Mouse (Mus musculus) MEL (cell line): ENCODE measurements around the gene Pou2af1. TPM values are rescaled to one million over a fixed set of nuclear protein-coding genes. Genes with fewer than 3 reads are reported as not detected.

Experiments used
- DNase-seq: peaks from one replicate; pipeline ENCODE4 v3.0.0; 2011; ENCODE audit warnings: low read depth, low spot score
- H3K27ac ChIP-seq: 2 replicates; pipeline ENCODE4 v1.5.1; 2012; ENCODE audit warnings: low read depth, mild to moderate bottlenecking, control low read depth, low read length, moderate library complexity; ENCODE audit not compliant: control insufficient read depth
- H3K27me3 ChIP-seq, 2 experiments: fragments of 150-350 bp in 1 of 2; sonication (generic) in 1 of 2; 2 replicates each; pipeline ENCODE4 v1.6.1; 2012; ENCODE audit warnings: low read length in 2 of 2, mild to moderate bottlenecking in 2 of 2, improper control_type of control experiment in 1 of 2, moderate library complexity in 1 of 2; ENCODE audit not compliant: insufficient read depth in 2 of 2, control insufficient read depth in 1 of 2
- H3K36me3 ChIP-seq, 2 experiments: 2 replicates each; pipeline ENCODE4 v1.6.1; 2012 to 2014; ENCODE audit warnings: low read length in 2 of 2, improper control_type of control experiment in 1 of 2, inconsistent platforms in 1 of 2, mild to moderate bottlenecking in 1 of 2; ENCODE audit not compliant: insufficient read depth in 2 of 2, control insufficient read depth in 1 of 2
- H3K4me1 ChIP-seq, 2 experiments: fragments of 150-350 bp in 1 of 2; sonication (generic) in 1 of 2; 2 replicates each; pipeline ENCODE4 v1.6.1; 2012; ENCODE audit warnings: low read length in 2 of 2, improper control_type of control experiment in 1 of 2, mild to moderate bottlenecking in 1 of 2; ENCODE audit not compliant: insufficient read depth in 2 of 2, control insufficient read depth in 1 of 2
- H3K4me3 ChIP-seq, 2 experiments: fragments of 150-350 bp in 1 of 2; sonication (generic) in 1 of 2; 2 replicates each; pipeline ENCODE4 v1.5.1; 2012; ENCODE audit warnings: low read depth in 2 of 2, low read length in 2 of 2, mild to moderate bottlenecking in 2 of 2, moderate library complexity in 2 of 2, control low read depth in 1 of 2, improper control_type of control experiment in 1 of 2; ENCODE audit not compliant: control insufficient read depth in 1 of 2, insufficient read depth in 1 of 2
- H3K79me2 ChIP-seq: 2 replicates; pipeline ENCODE4 v1.6.1; 2012; ENCODE audit warnings: mild to moderate bottlenecking, low read length, moderate library complexity; ENCODE audit not compliant: control insufficient read depth, poor library complexity, insufficient read depth
- H3K9ac ChIP-seq: 2 replicates; pipeline ENCODE4 v1.6.1; 2012; ENCODE audit warnings: low read depth, mild to moderate bottlenecking, control low read depth, low read length, moderate library complexity; ENCODE audit not compliant: control insufficient read depth, poor library complexity, severe bottlenecking
- H3K9me3 ChIP-seq: fragments of 150-350 bp; sonication (generic); replicated peaks from 2 replicates; pipeline ENCODE4 v1.6.1; 2012; ENCODE audit warnings: mild to moderate bottlenecking, low read length, improper control_type of control experiment, moderate library complexity; ENCODE audit not compliant: insufficient read depth
- BHLHE40 ChIP-seq: IDR thresholded peaks from 2 replicates; pipeline ENCODE4 v1.6.1; 2012; ENCODE audit warnings: low read depth, mild to moderate bottlenecking, inconsistent platforms, low read length, improper control_type of control experiment, borderline replicate concordance
- CHD2 ChIP-seq: IDR thresholded peaks from 2 replicates; pipeline ENCODE4 v1.6.1; 2011; ENCODE audit warnings: low read length, improper control_type of control experiment
- CTCF ChIP-seq, 3 experiments: IDR thresholded peaks in 2 of 3; conservative IDR thresholded peaks in 1 of 3; 2 replicates each; pipeline ENCODE4 v1.5.1; 2011 to 2012; ENCODE audit warnings: low read length in 3 of 3, low read depth in 2 of 3, mild to moderate bottlenecking in 2 of 3, improper control_type of control experiment in 1 of 3, inconsistent platforms in 1 of 3, mixed read lengths in 1 of 3, moderate library complexity in 1 of 3; ENCODE audit not compliant: control insufficient read depth in 1 of 3, insufficient read depth in 1 of 3, poor library complexity in 1 of 3, severe bottlenecking in 1 of 3
- ELF1 ChIP-seq: IDR thresholded peaks from 2 replicates; pipeline ENCODE4 v1.6.1; 2014; ENCODE audit warnings: low read depth, mild to moderate bottlenecking, inconsistent platforms, low read length, improper control_type of control experiment, moderate library complexity
- ETS1 ChIP-seq: IDR thresholded peaks from 2 replicates; pipeline ENCODE4 v1.6.1; 2012; ENCODE audit warnings: low read depth, mild to moderate bottlenecking, inconsistent platforms, low read length, improper control_type of control experiment, moderate library complexity
- GABPA ChIP-seq: IDR thresholded peaks from 2 replicates; pipeline ENCODE4 v1.6.1; 2012; ENCODE audit warnings: low read depth, mild to moderate bottlenecking, inconsistent platforms, low read length, improper control_type of control experiment, moderate library complexity
- HCFC1 ChIP-seq: IDR thresholded peaks from 2 replicates; pipeline ENCODE4 v1.6.1; 2012; ENCODE audit warnings: low read depth, mild to moderate bottlenecking, inconsistent platforms, low read length, improper control_type of control experiment, moderate library complexity
- JUND ChIP-seq: IDR thresholded peaks from 2 replicates; pipeline ENCODE4 v1.6.1; 2011; ENCODE audit warnings: low read depth, mild to moderate bottlenecking, improper control_type of control experiment, low read length
- MXI1 ChIP-seq: IDR thresholded peaks from 2 replicates; pipeline ENCODE4 v1.6.1; 2011; ENCODE audit warnings: mild to moderate bottlenecking, low read depth, low read length, improper control_type of control experiment
- MYB ChIP-seq: IDR thresholded peaks from 2 replicates; pipeline ENCODE4 v1.6.1; 2011; ENCODE audit warnings: mild to moderate bottlenecking, low read depth, low read length, improper control_type of control experiment
- MYC ChIP-seq: IDR thresholded peaks from 2 replicates; pipeline ENCODE4 v1.6.1; 2011; ENCODE audit warnings: low read depth, mild to moderate bottlenecking, low read length, improper control_type of control experiment, moderate library complexity
- POLR2A ChIP-seq, 2 experiments: IDR thresholded peaks; 2 replicates each; pipeline ENCODE4 v1.6.1; 2011 to 2012; ENCODE audit warnings: low read length in 2 of 2, mild to moderate bottlenecking in 2 of 2, control low read depth in 1 of 2, improper control_type of control experiment in 1 of 2, low read depth in 1 of 2, moderate library complexity in 1 of 2; ENCODE audit not compliant: control insufficient read depth in 1 of 2, insufficient read depth in 1 of 2, poor library complexity in 1 of 2
- POLR2AphosphoS5 ChIP-seq: IDR thresholded peaks from 2 replicates; pipeline ENCODE4 v1.6.1; 2012; ENCODE audit warnings: low read depth, borderline replicate concordance, mild to moderate bottlenecking, inconsistent platforms, low read length, moderate library complexity, mixed read lengths
- RAD21 ChIP-seq: IDR thresholded peaks from 2 replicates; pipeline ENCODE4 v1.6.1; 2011; ENCODE audit warnings: mild to moderate bottlenecking, low read depth, low read length, improper control_type of control experiment
- SIN3A ChIP-seq: IDR thresholded peaks from 2 replicates; pipeline ENCODE4 v1.6.1; 2012; ENCODE audit warnings: low read length, improper control_type of control experiment, inconsistent platforms
- SMC3 ChIP-seq: IDR thresholded peaks from 2 replicates; pipeline ENCODE4 v1.6.1; 2011; ENCODE audit warnings: low read depth, low read length, improper control_type of control experiment
- ZC3H11A ChIP-seq: IDR thresholded peaks from 2 replicates; pipeline ENCODE4 v1.6.1; 2012; ENCODE audit warnings: low read depth, mild to moderate bottlenecking, inconsistent platforms, low read length, improper control_type of control experiment
- ZKSCAN1 ChIP-seq: IDR thresholded peaks from 2 replicates; pipeline ENCODE4 v1.6.1; 2012; ENCODE audit warnings: low read depth, mild to moderate bottlenecking, inconsistent platforms, low read length, improper control_type of control experiment, moderate library complexity
- ZNF384 ChIP-seq: IDR thresholded peaks from 2 replicates; pipeline ENCODE4 v1.6.1; 2012; ENCODE audit warnings: low read depth, mild to moderate bottlenecking, inconsistent platforms, low read length, improper control_type of control experiment
- polyA plus RNA-seq, 2 experiments: library from polyadenylated mRNA; stranded (reverse) in 1 of 2; unstranded in 1 of 2; fragments of >175 nt in 1 of 2; fragments of >200 nt in 1 of 2; gene quantifications; 2 replicates each; pipeline versions ENCODE4 v1.2.1 to v1.2.4; 2012; ENCODE audit warnings: low replicate concordance in 2 of 2, low read depth in 1 of 2; ENCODE audit not compliant: insufficient read length in 2 of 2, insufficient read depth in 1 of 2, missing spikeins in 1 of 2
- total RNA-seq: library from RNA; depleted of rRNA; stranded (reverse); fragments of 300-350 nt; gene quantifications from 2 replicates; pipeline ENCODE4 v1.2.3, GENCODE M21; 2012

Pou2af1 gene
- total and polyA plus RNA-seq, 3 experiments = not detected

DNA sequence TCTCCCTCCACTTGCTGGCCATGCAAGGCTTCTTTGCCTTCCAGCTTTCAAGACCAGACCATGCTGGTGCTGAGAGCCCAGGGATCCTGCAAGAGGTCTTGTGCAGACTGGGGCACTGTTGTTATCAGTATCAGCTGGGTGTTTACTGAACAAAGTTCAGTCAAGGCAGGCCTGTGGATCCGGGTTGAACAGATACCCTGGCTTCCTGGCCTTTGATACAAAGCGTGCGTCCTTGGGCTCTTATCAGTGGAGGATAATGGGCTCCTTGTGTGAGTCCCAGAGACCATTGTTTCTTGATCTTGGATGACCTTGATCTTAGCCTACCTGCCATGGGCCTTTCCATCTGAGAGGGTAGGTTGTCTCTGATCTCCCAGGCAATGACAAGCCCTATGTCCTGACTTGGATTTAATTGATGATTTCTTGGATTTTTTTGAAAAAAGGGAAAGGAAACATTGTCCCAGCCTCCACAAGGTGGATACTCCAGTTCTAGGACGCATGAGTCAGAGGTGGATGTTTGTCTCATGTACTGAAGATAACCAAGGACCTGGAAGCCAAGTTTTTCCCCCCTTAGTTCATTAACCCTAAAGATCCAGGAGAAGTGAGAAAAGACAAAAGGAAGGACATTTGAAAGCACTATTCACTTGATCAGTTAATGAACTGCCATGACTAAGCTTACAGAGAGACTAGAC, 17.3 kb downstream of the Pou2af1 start:
- no peak overlapping the region for H3K4me3 ChIP-seq
- H3K36me3 ChIP-seq = peaks cover 0 to 5% of the 10 kb centered on the region in 2 experiments; a peak in 2 of 4 replicates
- DNase-seq = no peak
- H3K4me1 ChIP-seq = peaks cover 0 to 6% of the 10 kb centered on the region in 2 experiments; a peak in 2 of 4 replicates
- no peak overlapping the region for H3K9ac ChIP-seq
- H3K9me3 ChIP-seq = no peaks in the 10 kb centered on the region
- TF ChIP-seq POLR2AphosphoS5 = no peak
- no peak overlapping the region for H3K27ac ChIP-seq
- no peaks in the 10 kb centered on the region for H3K79me2 ChIP-seq
- H3K27me3 ChIP-seq = peaks cover 4 to 6% of the 10 kb centered on the region in 2 experiments; a peak in 3 of 4 replicates

GRCm38 (mm10) chr9:51232163-51232562, 18.7 kb downstream of the Pou2af1 start:
- peaks cover 0 to 5% of the 10 kb centered on the region in 2 experiments; a peak in 2 of 4 replicates for H3K36me3 ChIP-seq

GRCm38 (mm10) chr9:51238741-51239385, 25.4 kb downstream of the Pou2af1 start:
- H3K9me3 ChIP-seq = no peaks in the 10 kb centered on the region
- DNase-seq = no peak
- H3K27ac ChIP-seq = no peak overlapping the region
- peaks cover 0 to 5% of the 10 kb centered on the region in 2 experiments; a peak in 2 of 4 replicates for H3K36me3 ChIP-seq
- peaks cover 0 to 6% of the 10 kb centered on the region in 2 experiments; a peak in 2 of 4 replicates for H3K4me1 ChIP-seq
- H3K4me3 ChIP-seq = no peak overlapping the region
- H3K9ac ChIP-seq = no peak overlapping the region
- no peaks in the 10 kb centered on the region for H3K79me2 ChIP-seq
- H3K27me3 ChIP-seq = peaks cover 7% of the 10 kb centered on the region in 2 experiments
- no peak for TF ChIP-seq JUND
- TF ChIP-seq ELF1 = no peak
- TF ChIP-seq GABPA = no peak
- TF ChIP-seq ETS1 = no peak
- TF ChIP-seq SMC3 = no peak
- no peak for TF ChIP-seq CHD2
- no peak for TF ChIP-seq POLR2AphosphoS5
- TF ChIP-seq POLR2A (IDR thresholded peaks at IDR 0.05; ENCODE audit: control insufficient read depth in 1 of 2, insufficient read depth in 1 of 2, low read depth in 1 of 2, low read length in 2 of 2, poor library complexity in 1 of 2) = no peak
- no peak for TF ChIP-seq MYB
- no peak for TF ChIP-seq MYC
- no peak for TF ChIP-seq CTCF (IDR thresholded peaks at IDR 0.05 in 2 of 3, conservative IDR thresholded peaks at IDR 0.05 in 1 of 3; ENCODE audit: control insufficient read depth in 1 of 3, insufficient read depth in 1 of 3, low read depth in 2 of 3, low read length in 3 of 3, poor library complexity in 1 of 3, severe bottlenecking in 1 of 3)

More at GRCm38 (mm10) chr9:51232163-51232562, 18.7 kb downstream of the Pou2af1 start:
- DNase-seq = no peak
- no peak overlapping the region for H3K27ac ChIP-seq
- no peaks in the 10 kb centered on the region for H3K79me2 ChIP-seq
- no peaks in the 10 kb centered on the region for H3K9me3 ChIP-seq
- TF ChIP-seq ZNF384 (no peak), ZC3H11A (no peak), RAD21 (no peak), CTCF (IDR thresholded peaks at IDR 0.05 in 2 of 3, conservative IDR thresholded peaks at IDR 0.05 in 1 of 3; ENCODE audit: control insufficient read depth in 1 of 3, insufficient read depth in 1 of 3, low read depth in 2 of 3, low read length in 3 of 3, poor library complexity in 1 of 3, severe bottlenecking in 1 of 3) (no peak), ETS1 (no peak), HCFC1 (no peak), MYC (no peak), ZKSCAN1 (no peak), SIN3A (no peak), POLR2AphosphoS5 (no peak), POLR2A (IDR thresholded peaks at IDR 0.05; ENCODE audit: control insufficient read depth in 1 of 2, insufficient read depth in 1 of 2, low read depth in 1 of 2, low read length in 2 of 2, poor library complexity in 1 of 2) (no peak), MXI1 (no peak), BHLHE40 (no peak), MYB (no peak)
- H3K9ac ChIP-seq = no peak overlapping the region
- H3K4me1 ChIP-seq = peaks cover 0 to 6% of the 10 kb centered on the region in 2 experiments; a peak in 2 of 4 replicates
- peaks cover 2 to 4% of the 10 kb centered on the region in 2 experiments for H3K27me3 ChIP-seq
- no peak overlapping the region for H3K4me3 ChIP-seq
